Mouse (Mus musculus): ENCODE results near the gene Gfap. TPM values are rescaled to one million over a fixed set of nuclear protein-coding genes. Genes with fewer than 3 reads are reported as not detected.

Gene Gfap
- 1 to 10 TPM in 1 of 2 experiments, under 1 TPM in 1; 0.18 to 2.4 TPM for total RNA-seq (2023)

DNA sequence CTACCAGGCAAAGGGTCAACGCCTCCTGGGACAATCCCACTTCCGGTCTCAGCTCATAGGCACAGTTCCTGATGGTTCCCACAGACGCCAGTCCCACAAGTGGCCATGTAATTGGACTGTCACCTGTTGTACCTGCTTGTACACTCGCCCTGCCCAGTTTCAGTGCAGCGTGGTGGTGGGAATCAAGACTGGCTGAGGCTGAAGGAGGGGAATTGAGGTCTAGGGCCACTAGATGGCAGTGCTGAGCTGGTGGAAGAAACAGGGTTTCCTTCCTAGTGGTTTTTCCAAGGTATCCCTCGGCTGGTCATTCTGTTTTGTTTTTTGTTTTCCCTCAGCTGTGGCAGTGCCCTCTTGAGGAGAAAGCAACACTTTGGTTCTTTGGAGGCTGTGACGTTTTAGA, at the start of gene Gfap:
Gene Gfap, minus strand, starts transcription at position 150 of the 400 bp plus-strand sequence.

DNA sequence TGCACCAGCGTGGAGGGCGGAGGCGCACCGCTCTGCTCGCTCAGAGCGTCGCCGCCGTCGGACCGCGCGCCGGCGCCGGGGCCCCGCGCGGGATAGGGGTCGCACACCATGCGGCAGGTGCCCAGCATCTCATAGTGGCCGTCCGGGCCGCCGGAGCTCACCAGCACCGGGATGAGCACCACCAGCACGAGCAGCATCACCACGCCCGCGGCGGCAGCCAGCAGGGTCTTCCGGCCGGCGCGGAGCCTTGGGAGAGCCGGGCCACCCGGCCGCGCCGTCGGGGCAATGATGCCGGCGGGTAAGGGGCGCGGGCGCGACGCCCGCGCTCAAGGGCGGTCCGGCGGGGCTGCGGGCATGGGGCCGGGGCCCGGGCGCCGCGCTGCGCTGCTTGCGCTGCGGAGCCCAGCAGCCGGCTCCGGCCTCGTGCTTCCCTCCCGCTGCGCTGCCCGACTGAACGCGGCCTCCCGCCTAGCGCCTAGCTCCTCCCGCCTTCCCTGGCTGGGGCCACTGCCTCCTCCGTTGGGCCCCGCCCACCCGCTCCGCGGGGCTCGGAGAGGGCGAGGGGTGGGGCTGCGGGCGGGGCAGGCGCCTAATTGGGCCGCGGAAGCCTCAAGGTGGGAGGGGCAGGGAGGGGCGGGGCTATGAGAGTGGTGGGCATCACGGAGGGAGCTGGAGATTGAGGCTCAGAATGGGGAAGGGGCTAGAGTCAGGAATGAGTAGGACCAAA, 45.7 kb upstream of the Gfap start, which contains the start of gene C1ql1:
Gene C1ql1, minus strand, starts transcription at position 424 of the 727 bp plus-strand sequence.

DNA sequence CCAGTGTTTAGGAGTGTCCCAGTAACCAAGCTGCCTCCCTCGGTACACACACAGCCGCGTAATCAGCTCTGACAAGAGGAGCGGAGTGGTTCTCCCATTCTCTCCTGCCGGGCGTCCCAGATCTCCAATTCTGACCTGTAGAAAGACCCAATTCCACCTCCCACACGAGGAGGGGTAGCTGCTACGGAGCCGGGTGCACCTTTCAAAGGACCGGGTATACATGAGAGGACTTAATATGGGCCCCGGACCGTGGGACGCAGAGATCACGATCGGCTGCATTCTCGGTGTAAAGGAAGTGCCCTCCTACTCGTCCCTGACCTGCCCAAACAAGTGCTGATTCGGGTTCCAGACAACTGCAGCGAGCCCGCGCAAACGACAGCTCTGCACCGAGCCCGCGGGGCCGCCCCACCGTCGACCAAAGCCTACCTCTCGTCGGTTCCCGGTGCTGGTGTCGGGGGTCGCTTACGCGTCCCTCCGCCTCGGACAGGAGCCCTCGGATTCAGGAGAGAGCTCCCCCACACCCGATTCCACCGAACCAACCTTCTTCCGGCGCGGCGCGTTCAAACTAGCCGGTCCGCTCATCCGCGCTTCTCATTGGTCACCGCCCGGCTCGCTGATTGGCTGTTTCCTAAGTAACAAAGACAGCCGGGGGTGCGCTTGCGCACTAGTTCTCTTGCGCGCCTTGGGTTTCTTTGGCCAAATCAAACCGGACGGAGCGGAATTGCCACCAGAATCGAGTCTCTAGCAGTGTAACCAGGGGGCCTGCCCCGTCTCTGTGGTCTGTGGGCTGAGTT, 24.0 kb upstream of the Gfap start, which contains the start of gene Kif18b:
Gene Kif18b, minus strand, starts transcription at position 568 of the 794 bp plus-strand sequence.

DNA sequence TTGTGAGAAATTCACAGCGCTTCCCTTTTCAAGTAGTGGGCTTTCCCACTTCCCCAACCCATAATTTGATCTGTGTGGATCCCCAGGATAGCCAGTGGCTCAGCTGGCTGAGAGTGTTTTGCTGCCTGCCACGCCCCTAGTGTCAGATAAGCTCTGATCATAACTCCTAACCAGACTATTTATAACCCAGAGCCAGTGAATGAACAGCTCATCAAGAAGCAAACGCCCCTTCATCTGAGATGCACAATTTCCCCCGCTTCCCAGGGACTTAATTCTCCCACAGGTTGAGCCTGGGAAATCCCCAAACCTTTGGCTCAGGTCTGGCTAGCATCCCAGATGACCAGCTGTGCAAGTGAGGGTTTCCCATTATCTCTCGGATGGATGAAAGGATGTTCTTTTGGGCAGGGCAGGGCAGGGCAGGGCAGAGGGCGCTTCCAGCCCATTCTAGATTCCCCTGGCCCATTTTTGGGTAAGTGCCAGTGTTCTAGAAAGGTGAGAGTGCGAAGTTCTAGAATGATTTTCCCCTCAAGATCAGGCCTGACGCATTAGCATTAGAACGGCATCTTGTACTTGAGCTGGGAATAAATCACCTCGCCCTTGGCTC, 16.0 kb downstream of the Gfap start, which contains the start of gene Fam187a:
Gene Fam187a, plus strand, starts transcription at position 554 of the 604 bp plus-strand sequence.

DNA sequence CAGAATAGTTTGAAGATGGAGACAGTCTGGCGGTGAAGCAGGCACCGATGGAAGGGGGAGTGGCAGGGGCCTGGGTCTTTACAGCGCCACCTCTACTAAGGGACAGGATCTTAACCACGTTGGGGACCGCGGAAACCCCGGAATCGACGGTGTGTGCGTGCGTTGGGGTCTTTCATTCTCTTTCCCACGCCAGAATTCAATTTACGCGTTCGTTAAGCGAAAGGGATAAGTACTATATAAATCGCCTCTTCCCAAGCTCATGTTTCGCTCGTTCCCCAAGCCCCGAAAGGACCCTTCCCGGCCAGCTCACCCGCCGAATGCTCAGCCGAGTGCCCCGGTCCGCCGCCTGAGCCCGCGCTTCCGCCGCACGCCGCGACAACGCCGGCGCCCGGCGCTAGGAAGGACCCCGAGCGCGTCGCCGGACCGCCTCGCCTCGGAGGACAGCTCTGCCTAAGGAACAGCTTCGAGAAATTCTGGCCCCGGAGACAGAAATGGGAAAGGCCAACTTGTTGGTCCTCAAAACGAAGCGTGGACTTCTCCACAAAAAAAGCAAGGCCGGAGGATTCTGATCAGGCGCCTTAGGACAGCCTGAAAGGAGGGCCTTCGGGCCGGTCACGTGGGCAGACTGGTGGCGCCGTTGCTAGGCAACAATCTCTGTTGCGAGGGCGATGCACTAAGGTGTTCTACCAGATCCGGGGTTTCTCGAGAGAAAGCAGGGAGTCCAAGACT, 20.0 kb downstream of the Gfap start, which contains the start of the genes Eftud2 and Ccdc103:
Gene Eftud2, minus strand, starts transcription at position 401 of the 729 bp plus-strand sequence.
Gene Ccdc103, plus strand, starts transcription at position 620 of the 729 bp plus-strand sequence.

Other genes starting within 250 kb of the Gfap start
- not detected for gene Meioc, start 237.2 kb downstream of the Gfap start, total RNA-seq (2023)
- gene Ccdc43, start 203.1 kb downstream of the Gfap start, total RNA-seq (2023) = 10 to 100 TPM; 10.9 to 12.5 TPM
- gene Adam11, start 139.5 kb downstream of the Gfap start, total RNA-seq (2023) = 1 to 10 TPM in 1 of 2 experiments, under 1 TPM in 1; 0.13 to 1.3 TPM
- gene Gjc1, start 81.2 kb downstream of the Gfap start, total RNA-seq (2023) = under 1 TPM in 1 of 2 experiments, not detected in 1; 0.16 TPM
- gene Higd1b, start 65.1 kb downstream of the Gfap start, total RNA-seq (2023) = not detected
- 10 to 100 TPM; 57.7 to 64.3 TPM for gene Eftud2, start 19.9 kb downstream of the Gfap start, total RNA-seq (2023)
- gene Ccdc103, start 19.7 kb downstream of the Gfap start, total RNA-seq (2023) = under 1 TPM in 1 of 2 experiments, not detected in 1; 0.33 TPM
- gene Fam187a, start 15.7 kb downstream of the Gfap start, total RNA-seq (2023) = not detected
- gene Kif18b, start 24.2 kb upstream of the Gfap start, total RNA-seq (2023) = 10 to 100 TPM; 30.0 to 31.3 TPM
- gene C1ql1, start 45.8 kb upstream of the Gfap start, total RNA-seq (2023) = not detected
- gene Nmt1, start 127.3 kb upstream of the Gfap start, total RNA-seq (2023) = 10 to 100 TPM; 55.5 to 73.7 TPM
- gene Dcakd, start 127.4 kb upstream of the Gfap start, total RNA-seq (2023) = 10 to 100 TPM; 21.8 to 25.4 TPM
- gene Plcd3, start 200.7 kb upstream of the Gfap start, total RNA-seq (2023) = 1 to 10 TPM in 1 of 2 experiments, under 1 TPM in 1; 0.29 to 1.0 TPM
- gene Acbd4, start 200.8 kb upstream of the Gfap start, total RNA-seq (2023) = 10 to 100 TPM; 17.5 to 24.9 TPM
- gene Hexim1, start 215.3 kb upstream of the Gfap start, total RNA-seq (2023) = 10 to 100 TPM; 37.7 to 39.4 TPM
- gene Hexim2, start 231.5 kb upstream of the Gfap start, total RNA-seq (2023) = 1 to 10 TPM; 1.0 to 2.0 TPM

Measured in neutrophil, adult 59 days (primary cell).